Mouse (Mus musculus) MEL (cell line): Measurements from ENCODE around the gene Klk1. TPM values are rescaled to one million over a fixed set of nuclear protein-coding genes. Genes with fewer than 3 reads are reported as not detected.

Experiments used
- DNase-seq: peaks from one replicate; pipeline ENCODE4 v3.0.0; 2011; ENCODE audit warnings: low read depth, low spot score
- H3K27ac ChIP-seq: 2 replicates; pipeline ENCODE4 v1.5.1; 2012; ENCODE audit warnings: low read depth, mild to moderate bottlenecking, control low read depth, low read length, moderate library complexity; ENCODE audit not compliant: control insufficient read depth
- H3K27me3 ChIP-seq, 2 experiments: fragments of 150-350 bp in 1 of 2; sonication (generic) in 1 of 2; 2 replicates each; pipeline ENCODE4 v1.6.1; 2012; ENCODE audit warnings: low read length in 2 of 2, mild to moderate bottlenecking in 2 of 2, improper control_type of control experiment in 1 of 2, moderate library complexity in 1 of 2; ENCODE audit not compliant: insufficient read depth in 2 of 2, control insufficient read depth in 1 of 2
- H3K36me3 ChIP-seq, 2 experiments: 2 replicates each; pipeline ENCODE4 v1.6.1; 2012 to 2014; ENCODE audit warnings: low read length in 2 of 2, improper control_type of control experiment in 1 of 2, inconsistent platforms in 1 of 2, mild to moderate bottlenecking in 1 of 2; ENCODE audit not compliant: insufficient read depth in 2 of 2, control insufficient read depth in 1 of 2
- H3K4me1 ChIP-seq, 2 experiments: fragments of 150-350 bp in 1 of 2; sonication (generic) in 1 of 2; 2 replicates each; pipeline ENCODE4 v1.6.1; 2012; ENCODE audit warnings: low read length in 2 of 2, improper control_type of control experiment in 1 of 2, mild to moderate bottlenecking in 1 of 2; ENCODE audit not compliant: insufficient read depth in 2 of 2, control insufficient read depth in 1 of 2
- H3K4me3 ChIP-seq, 2 experiments: fragments of 150-350 bp in 1 of 2; sonication (generic) in 1 of 2; 2 replicates each; pipeline ENCODE4 v1.5.1; 2012; ENCODE audit warnings: low read depth in 2 of 2, low read length in 2 of 2, mild to moderate bottlenecking in 2 of 2, moderate library complexity in 2 of 2, control low read depth in 1 of 2, improper control_type of control experiment in 1 of 2; ENCODE audit not compliant: control insufficient read depth in 1 of 2, insufficient read depth in 1 of 2
- H3K79me2 ChIP-seq: 2 replicates; pipeline ENCODE4 v1.6.1; 2012; ENCODE audit warnings: mild to moderate bottlenecking, low read length, moderate library complexity; ENCODE audit not compliant: control insufficient read depth, poor library complexity, insufficient read depth
- H3K9ac ChIP-seq: 2 replicates; pipeline ENCODE4 v1.6.1; 2012; ENCODE audit warnings: low read depth, mild to moderate bottlenecking, control low read depth, low read length, moderate library complexity; ENCODE audit not compliant: control insufficient read depth, poor library complexity, severe bottlenecking
- H3K9me3 ChIP-seq: fragments of 150-350 bp; sonication (generic); replicated peaks from 2 replicates; pipeline ENCODE4 v1.6.1; 2012; ENCODE audit warnings: mild to moderate bottlenecking, low read length, improper control_type of control experiment, moderate library complexity; ENCODE audit not compliant: insufficient read depth
- CTCF ChIP-seq, 3 experiments: IDR thresholded peaks in 2 of 3; conservative IDR thresholded peaks in 1 of 3; 2 replicates each; pipeline ENCODE4 v1.5.1; 2011 to 2012; ENCODE audit warnings: low read length in 3 of 3, low read depth in 2 of 3, mild to moderate bottlenecking in 2 of 3, improper control_type of control experiment in 1 of 3, inconsistent platforms in 1 of 3, mixed read lengths in 1 of 3, moderate library complexity in 1 of 3; ENCODE audit not compliant: control insufficient read depth in 1 of 3, insufficient read depth in 1 of 3, poor library complexity in 1 of 3, severe bottlenecking in 1 of 3
- MXI1 ChIP-seq: IDR thresholded peaks from 2 replicates; pipeline ENCODE4 v1.6.1; 2011; ENCODE audit warnings: mild to moderate bottlenecking, low read depth, low read length, improper control_type of control experiment
- POLR2AphosphoS5 ChIP-seq: IDR thresholded peaks from 2 replicates; pipeline ENCODE4 v1.6.1; 2012; ENCODE audit warnings: low read depth, borderline replicate concordance, mild to moderate bottlenecking, inconsistent platforms, low read length, moderate library complexity, mixed read lengths
- RAD21 ChIP-seq: IDR thresholded peaks from 2 replicates; pipeline ENCODE4 v1.6.1; 2011; ENCODE audit warnings: mild to moderate bottlenecking, low read depth, low read length, improper control_type of control experiment
- SMC3 ChIP-seq: IDR thresholded peaks from 2 replicates; pipeline ENCODE4 v1.6.1; 2011; ENCODE audit warnings: low read depth, low read length, improper control_type of control experiment
- ZC3H11A ChIP-seq: IDR thresholded peaks from 2 replicates; pipeline ENCODE4 v1.6.1; 2012; ENCODE audit warnings: low read depth, mild to moderate bottlenecking, inconsistent platforms, low read length, improper control_type of control experiment
- polyA plus RNA-seq, 2 experiments: library from polyadenylated mRNA; stranded (reverse) in 1 of 2; unstranded in 1 of 2; fragments of >175 nt in 1 of 2; fragments of >200 nt in 1 of 2; gene quantifications; 2 replicates each; pipeline versions ENCODE4 v1.2.1 to v1.2.4; 2012; ENCODE audit warnings: low replicate concordance in 2 of 2, low read depth in 1 of 2; ENCODE audit not compliant: insufficient read length in 2 of 2, insufficient read depth in 1 of 2, missing spikeins in 1 of 2
- total RNA-seq: library from RNA; depleted of rRNA; stranded (reverse); fragments of 300-350 nt; gene quantifications from 2 replicates; pipeline ENCODE4 v1.2.3, GENCODE M21; 2012; rRNA removed

The Klk1 gene
- total and polyA plus RNA-seq, 3 experiments: not detected

DNA sequence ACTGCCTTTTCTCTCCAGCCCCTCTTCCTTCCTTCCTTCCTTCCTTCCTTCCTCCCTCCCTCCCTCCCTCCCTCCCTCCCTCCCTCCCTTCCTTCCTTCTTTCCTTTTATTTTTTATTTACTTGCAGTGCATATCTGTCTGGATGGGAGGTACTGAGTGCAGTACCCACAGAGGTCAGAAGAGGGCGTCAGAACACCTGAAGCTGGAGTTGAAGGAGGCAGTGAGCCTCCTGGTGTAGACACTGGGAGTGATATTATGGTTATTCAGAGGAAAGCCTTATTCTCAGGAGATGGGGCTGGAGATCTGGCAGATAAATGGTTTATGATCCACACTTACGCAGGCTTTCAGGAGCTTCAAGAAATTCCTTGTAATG is 52.1 kb downstream of the Klk1 start:
- DNase-seq: peak; percentile 49
- no peaks in the 10 kb centered on the region for H3K79me2 ChIP-seq
- no peak overlapping the region for H3K9ac ChIP-seq
- TF ChIP-seq CTCF (IDR thresholded peaks at IDR 0.05 in 2 of 3, conservative IDR thresholded peaks at IDR 0.05 in 1 of 3; ENCODE audit: control insufficient read depth in 1 of 3, insufficient read depth in 1 of 3, low read depth in 2 of 3, low read length in 3 of 3, poor library complexity in 1 of 3, severe bottlenecking in 1 of 3): peak; percentile 42 to 61 (median 50)
- TF ChIP-seq ZC3H11A: peak; percentile 47
- peak; percentile 66 for TF ChIP-seq SMC3
- peak; percentile 46 for TF ChIP-seq RAD21
- TF ChIP-seq MXI1: no peak
- TF ChIP-seq POLR2AphosphoS5: no peak
- no peaks in the 10 kb centered on the region for H3K36me3 ChIP-seq
- H3K4me3 ChIP-seq: no peak overlapping the region
- no peaks in the 10 kb centered on the region for H3K9me3 ChIP-seq
- no peak overlapping the region for H3K27ac ChIP-seq
- H3K27me3 ChIP-seq: no peaks in the 10 kb centered on the region
- no peaks in the 10 kb centered on the region for H3K4me1 ChIP-seq

Other genes with a start within 250 kb of the Klk1 start
- gene Klk1b9, start 249.3 kb upstream of the Klk1 start, total RNA-seq: not detected in 2 replicates
- not detected for gene Klk1b9, start 249.3 kb upstream of the Klk1 start, polyA plus RNA-seq
- not detected in 2 replicates for gene Klk1b11, start 229.5 kb upstream of the Klk1 start, total RNA-seq
- gene Klk1b11, start 229.5 kb upstream of the Klk1 start, polyA plus RNA-seq: not detected
- not detected in 2 replicates for gene Klk1b26, start 213.2 kb upstream of the Klk1 start, total RNA-seq
- not detected for gene Klk1b26, start 213.2 kb upstream of the Klk1 start, polyA plus RNA-seq
- not detected in 2 replicates for gene Klk1b27, start 173.1 kb upstream of the Klk1 start, total RNA-seq
- not detected for gene Klk1b27, start 173.1 kb upstream of the Klk1 start, polyA plus RNA-seq
- gene Klk1b21, start 123.0 kb upstream of the Klk1 start, total RNA-seq: not detected in 2 replicates
- not detected for gene Klk1b21, start 123.0 kb upstream of the Klk1 start, polyA plus RNA-seq
- gene Klk1b22, start 112.7 kb upstream of the Klk1 start, total RNA-seq: not detected in 2 replicates
- not detected for gene Klk1b22, start 112.7 kb upstream of the Klk1 start, polyA plus RNA-seq
- gene Klk1b16, start 88.6 kb upstream of the Klk1 start, total RNA-seq: not detected in 2 replicates
- not detected for gene Klk1b16, start 88.6 kb upstream of the Klk1 start, polyA plus RNA-seq
- not detected in 2 replicates for gene Klk1b24, start 37.1 kb upstream of the Klk1 start, total RNA-seq
- not detected for gene Klk1b24, start 37.1 kb upstream of the Klk1 start, polyA plus RNA-seq
- not detected in 2 replicates for gene Klk1b3, start 27.2 kb upstream of the Klk1 start, total RNA-seq
- not detected for gene Klk1b3, start 27.2 kb upstream of the Klk1 start, polyA plus RNA-seq
- gene Klk1b4, start 17.9 kb upstream of the Klk1 start, total RNA-seq: not detected in 2 replicates
- gene Klk1b4, start 17.9 kb upstream of the Klk1 start, polyA plus RNA-seq: not detected
- not detected in 2 replicates for gene Klk1b5, start 9.4 kb upstream of the Klk1 start, total RNA-seq
- not detected for gene Klk1b5, start 9.4 kb upstream of the Klk1 start, polyA plus RNA-seq
- not detected in 2 replicates for gene Gm36864, start 10.8 kb downstream of the Klk1 start, total RNA-seq
- under 1 TPM in 1 of 2 experiments, not detected in 1; 0.08 TPM for gene Gm36864, start 10.8 kb downstream of the Klk1 start, polyA plus RNA-seq
- 0.46 and 0.62 TPM in 2 replicates for gene 1700028J19Rik, start 21.3 kb downstream of the Klk1 start, total RNA-seq
- 1 to 10 TPM in 1 of 2 experiments, not detected in 1; 1.2 TPM for gene 1700028J19Rik, start 21.3 kb downstream of the Klk1 start, polyA plus RNA-seq
- 89.1 and 148 TPM in 2 replicates for gene 2410002F23Rik, start 21.4 kb downstream of the Klk1 start, total RNA-seq
- 100 to 1,000 TPM; 174 to 841 TPM for gene 2410002F23Rik, start 21.4 kb downstream of the Klk1 start, polyA plus RNA-seq
- gene Acp4, start 32.0 kb downstream of the Klk1 start, total RNA-seq: 0.10 and 0.12 TPM in 2 replicates
- under 1 TPM in 1 of 2 experiments, not detected in 1; 0.14 TPM for gene Acp4, start 32.0 kb downstream of the Klk1 start, polyA plus RNA-seq
- gene Gm15517, start 36.1 kb downstream of the Klk1 start, total RNA-seq: not detected in 2 replicates
- gene Gm15517, start 36.1 kb downstream of the Klk1 start, polyA plus RNA-seq: not detected
- gene Clec11a, start 81.5 kb downstream of the Klk1 start, total RNA-seq: 0.33 and 0.39 TPM in 2 replicates
- gene Clec11a, start 81.5 kb downstream of the Klk1 start, polyA plus RNA-seq: under 1 TPM in 1 of 2 experiments, not detected in 1; 0.33 TPM
- gene Shank1, start 84.9 kb downstream of the Klk1 start, total RNA-seq: 0.12 and 0.29 TPM in 2 replicates
- 1 to 10 TPM in 1 of 2 experiments, not detected in 1; 3.9 TPM for gene Shank1, start 84.9 kb downstream of the Klk1 start, polyA plus RNA-seq
- 0.08 and 0.20 TPM in 2 replicates for gene Syt3, start 158.7 kb downstream of the Klk1 start, total RNA-seq
- gene Syt3, start 158.7 kb downstream of the Klk1 start, polyA plus RNA-seq: under 1 TPM in 1 of 2 experiments, not detected in 1; 0.56 TPM
- not detected in 2 replicates for gene 1700008O03Rik, start 160.5 kb downstream of the Klk1 start, total RNA-seq
- gene 1700008O03Rik, start 160.5 kb downstream of the Klk1 start, polyA plus RNA-seq: under 1 TPM in 1 of 2 experiments, not detected in 1; 0.95 TPM
- gene Lrrc4b, start 203.7 kb downstream of the Klk1 start, total RNA-seq: 0.52 and 0.58 TPM in 2 replicates
- gene Lrrc4b, start 203.7 kb downstream of the Klk1 start, polyA plus RNA-seq: 1 to 10 TPM in 1 of 2 experiments, not detected in 1; 4.4 TPM
- gene Aspdh, start 240.0 kb downstream of the Klk1 start, total RNA-seq: not detected in 2 replicates
- under 1 TPM in 1 of 2 experiments, not detected in 1; 0.89 TPM for gene Aspdh, start 240.0 kb downstream of the Klk1 start, polyA plus RNA-seq
- gene Josd2, start 242.6 kb downstream of the Klk1 start, total RNA-seq: 58.4 and 95.5 TPM in 2 replicates
- 100 to 1,000 TPM in 1 of 2 experiments, not detected in 1; 141 TPM for gene Josd2, start 242.6 kb downstream of the Klk1 start, polyA plus RNA-seq